ENCODE assay signal across 17 mouse cellular contexts in the genomic region with DNA sequence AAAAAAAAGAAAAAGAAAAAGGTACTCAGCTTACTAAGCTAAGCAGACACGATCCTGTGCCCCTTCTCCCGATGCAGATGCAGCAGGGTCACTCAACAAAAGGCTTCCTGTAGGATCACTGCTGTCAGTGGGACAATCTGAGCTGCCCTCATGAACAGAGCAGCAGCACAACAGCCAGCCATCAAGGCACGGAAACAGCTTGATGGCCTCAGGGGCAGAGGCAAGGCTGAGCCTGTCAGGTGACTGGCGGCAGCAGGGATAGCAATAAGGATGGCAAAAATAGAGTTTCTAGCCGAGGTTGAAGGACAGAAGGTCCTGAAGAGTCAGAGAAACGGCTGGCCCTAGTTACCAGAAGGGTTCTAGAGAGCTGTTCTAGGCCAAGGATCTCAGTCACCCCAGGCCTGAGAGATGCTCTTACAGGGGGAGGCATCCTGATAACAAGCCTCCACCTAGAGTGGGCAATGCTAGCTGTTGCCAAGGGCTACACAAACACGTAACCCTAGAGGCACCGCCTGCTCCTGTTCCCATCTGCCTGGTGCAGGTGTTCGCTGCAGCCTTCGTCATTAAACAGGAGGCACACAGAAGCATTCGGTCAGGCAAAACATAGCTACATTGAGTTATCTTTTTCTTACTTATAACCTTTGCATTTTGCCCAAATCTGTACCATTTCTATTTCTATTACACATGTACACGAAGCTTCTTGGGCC. TPM values are rescaled to one million over a fixed set of nuclear protein-coding genes. Genes with fewer than 3 reads are reported as not detected.
DNase-seq lines count a peak whose midpoint lies in the region; ATAC-seq and TF ChIP-seq lines count a peak whose summit lies in the region.
"Had no signal": no experiment of that assay in that cellular context is flagged by ENCODE, and none has a peak within 500 bp of the region (broad histone marks: within the 10 kb centered on the region; RNA-seq: fewer than 3 reads in every experiment).

No protein-coding gene starts in this region.

- H3K4me2 ChIP-seq in kidney, embryonic 15.5 days: no peak overlapping the region
- H3K4me2 ChIP-seq in embryonic facial prominence, embryonic 11.5 days (ENCODE audit: low read depth, low read length): no peak overlapping the region
- no peak overlapping the region for H3K4me2 ChIP-seq in hindbrain, postnatal 0 days (ENCODE audit: low read depth, low read length)
- H3K4me2 ChIP-seq: embryonic facial prominence, embryonic 13.5 days; heart, embryonic 13.5 days; lung, embryonic 15.5 days had no signal

- ATAC-seq in kidney, embryonic 15.5 days (replicated peaks; ENCODE audit: low FRiP score): 0 out of 2 replicates have a peak, but pooled peaks have one; percentile 44
- peak; percentile 32; the same call in 1 of the 2 replicates for ATAC-seq in embryonic facial prominence, embryonic 11.5 days (replicated peaks; ENCODE audit: insufficient number of reproducible peaks, low FRiP score, low TSS enrichment, low read depth)
- ATAC-seq in hindbrain, postnatal 0 days: peak; percentile 47; the same call in 1 of the 2 replicates
- ATAC-seq: CD4-positive, CD25-positive, alpha-beta regulatory T cell, adult 4 months had no signal

- intact Hi-C loops in left cerebral cortex, postnatal 25 days (cut with DNase I): loop anchor here (5.0 to 10.0 kb wide), 3 partner anchors 130 to 520 kb away; no protein-coding TSS in a partner anchor
- intact Hi-C loops in gastrocnemius, adult 2 months (cut with DNase I): loop anchor here (10.0 kb wide), 1 partner anchor 130 kb away; no protein-coding TSS in a partner anchor

- no peak for TF ChIP-seq POLR2A in ES-Bruce4 (IDR thresholded peaks at IDR 0.05; ENCODE audit: insufficient read depth, low read length)

- peaks cover 31% of the 10 kb centered on the region for H3K36me3 ChIP-seq in kidney, embryonic 15.5 days
- peaks cover 10% of the 10 kb centered on the region for H3K36me3 ChIP-seq in ES-Bruce4 (ENCODE audit: control insufficient read depth, insufficient read depth, low read length, poor library complexity, severe bottlenecking)
- H3K36me3 ChIP-seq in embryonic facial prominence, embryonic 11.5 days (replicated peaks; ENCODE audit: control insufficient read depth, insufficient read depth, low read depth, low read length): no peaks in the 10 kb centered on the region
- peaks cover 19% of the 10 kb centered on the region for H3K36me3 ChIP-seq in hindbrain, postnatal 0 days (ENCODE audit: insufficient read depth, low read length)

- no peaks in the 10 kb centered on the region for H3K9me3 ChIP-seq in kidney, embryonic 15.5 days (replicated peaks)
- H3K9me3 ChIP-seq in ES-Bruce4 (replicated peaks; ENCODE audit: control insufficient read depth, insufficient read depth, low read length, poor library complexity, severe bottlenecking): no peaks in the 10 kb centered on the region
- no peaks in the 10 kb centered on the region for H3K9me3 ChIP-seq in embryonic facial prominence, embryonic 11.5 days (replicated peaks; ENCODE audit: control insufficient read depth, low read length)
- H3K9me3 ChIP-seq in hindbrain, postnatal 0 days (ENCODE audit: low read length): no peaks in the 10 kb centered on the region
- H3K9me3 ChIP-seq: embryonic facial prominence, embryonic 13.5 days; heart, embryonic 13.5 days; lung, embryonic 15.5 days; megakaryocyte, embryonic 14.5 days had no signal

- H3K4me1 ChIP-seq in kidney, embryonic 15.5 days: peaks cover 11% of the 10 kb centered on the region
- peaks cover 2% of the 10 kb centered on the region for H3K4me1 ChIP-seq in ES-Bruce4 (ENCODE audit: control insufficient read depth, insufficient read depth, low read length)
- H3K4me1 ChIP-seq in embryonic facial prominence, embryonic 11.5 days (ENCODE audit: control insufficient read depth, insufficient read depth, low read length): no peaks in the 10 kb centered on the region; the same call in 1 of the 2 replicates
- no peaks in the 10 kb centered on the region for H3K4me1 ChIP-seq in hindbrain, postnatal 0 days (ENCODE audit: insufficient read depth, low read length)

- H3K27me3 ChIP-seq in kidney, embryonic 15.5 days: no peaks in the 10 kb centered on the region
- H3K27me3 ChIP-seq in ES-Bruce4 (ENCODE audit: control insufficient read depth, insufficient read depth, low read length, poor library complexity, severe bottlenecking): no peaks in the 10 kb centered on the region
- H3K27me3 ChIP-seq in embryonic facial prominence, embryonic 11.5 days (ENCODE audit: control insufficient read depth, insufficient read depth, low read length): no peaks in the 10 kb centered on the region
- no peaks in the 10 kb centered on the region for H3K27me3 ChIP-seq in hindbrain, postnatal 0 days (ENCODE audit: insufficient read depth, low read length)
- H3K27me3 ChIP-seq: embryonic facial prominence, embryonic 13.5 days; heart, embryonic 13.5 days; lung, embryonic 15.5 days; megakaryocyte, embryonic 14.5 days had no signal

- H3K4me3 ChIP-seq in kidney, embryonic 15.5 days (replicated peaks): no peak overlapping the region
- H3K4me3 ChIP-seq in ES-Bruce4 (ENCODE audit: low read depth, low read length): no peak overlapping the region
- H3K4me3 ChIP-seq in embryonic facial prominence, embryonic 11.5 days (ENCODE audit: low read depth, low read length): no peak overlapping the region
- H3K4me3 ChIP-seq in hindbrain, postnatal 0 days (ENCODE audit: low read length): no peak overlapping the region
- H3K4me3 ChIP-seq in gastrocnemius, adult 2 months: no peak overlapping the region
- H3K4me3 ChIP-seq: embryonic facial prominence, embryonic 13.5 days; heart, embryonic 13.5 days; lung, embryonic 15.5 days; megakaryocyte, embryonic 14.5 days had no signal

- 42% methylated on average over 12 of the region's 12 CpGs for WGBS in kidney, embryonic 15.5 days
- 55% methylated on average over 12 of the region's 12 CpGs for WGBS in embryonic facial prominence, embryonic 11.5 days
- WGBS in hindbrain, postnatal 0 days: 71% methylated on average over 12 of the region's 12 CpGs

- H3K27ac ChIP-seq in kidney, embryonic 15.5 days: no peak overlapping the region
- H3K27ac ChIP-seq in ES-Bruce4 (ENCODE audit: insufficient read depth, low read length): no peak overlapping the region
- H3K27ac ChIP-seq in embryonic facial prominence, embryonic 11.5 days (replicated peaks; ENCODE audit: low read depth, low read length): no peak overlapping the region
- H3K27ac ChIP-seq in hindbrain, postnatal 0 days: no peak overlapping the region
- H3K27ac ChIP-seq in gastrocnemius, adult 2 months: no peak overlapping the region
- H3K27ac ChIP-seq: embryonic facial prominence, embryonic 13.5 days; heart, embryonic 13.5 days; lung, embryonic 15.5 days had no signal

- no peak overlapping the region for H3K9ac ChIP-seq in kidney, embryonic 15.5 days
- H3K9ac ChIP-seq in ES-Bruce4 (ENCODE audit: low read depth, poor library complexity, severe bottlenecking): no peak overlapping the region
- no peak overlapping the region for H3K9ac ChIP-seq in embryonic facial prominence, embryonic 11.5 days (replicated peaks; ENCODE audit: low read length)
- no peak overlapping the region for H3K9ac ChIP-seq in hindbrain, postnatal 0 days (replicated peaks; ENCODE audit: low read length)
- H3K9ac ChIP-seq: embryonic facial prominence, embryonic 13.5 days; heart, embryonic 13.5 days; lung, embryonic 15.5 days had no signal

- peak; percentile 82 for TF ChIP-seq EP300 in ES-Bruce4 (IDR thresholded peaks at IDR 0.05; ENCODE audit: insufficient read depth, low read depth, low read length)

- no peak for TF ChIP-seq CTCF in ES-Bruce4 (IDR thresholded peaks at IDR 0.05; ENCODE audit: low read depth, low read length)
- no peak for TF ChIP-seq CTCF in hindbrain, postnatal 0 days (IDR thresholded peaks at IDR 0.05; ENCODE audit: low read depth)
- no peak for TF ChIP-seq CTCF in gastrocnemius, adult 2 months (IDR thresholded peaks at IDR 0.05)

- no peak for DNase-seq in kidney, postnatal 10 days
- no peak for DNase-seq in embryonic facial prominence, embryonic 11.5 days (ENCODE audit: low spot score)
- DNase-seq in hindbrain, postnatal 0 days (ENCODE audit: low spot score): no peak
- no peak for DNase-seq in left cerebral cortex, postnatal 25 days (ENCODE audit: low spot score in 2 of 2)
- no peak for DNase-seq in gastrocnemius, adult 2 months
- DNase-seq: adrenal gland, postnatal 25 days; gastrocnemius, postnatal 36 days; kidney, postnatal 25 days; right cerebral cortex, postnatal 14 days; thymus, adult 18-20 months had no signal

RNA-seq across cellular contexts. Expression of a gene that starts 17.3 kb away (rescaled TPM):
- polyA plus RNA-seq in kidney, embryonic 15.5 days (2015; fragmentation: Nextera tagmentation; extraction: Ambion mirVana): 23.7 and 28.0 TPM in 2 replicates
- 62.4 and 65.1 TPM in 2 replicates for polyA plus RNA-seq in ES-Bruce4 (2011; ENCODE audit: insufficient read depth, insufficient read length, low read depth, missing spikeins)
- polyA plus RNA-seq in embryonic facial prominence, embryonic 11.5 days (2014; fragmentation: Nextera tagmentation; extraction: Ambion mirVana): 8.6 and 9.5 TPM in 2 replicates
- total RNA-seq in hindbrain, postnatal 0 days (2014; rRNA removed): 15.1 and 15.4 TPM in 2 replicates
- polyA plus RNA-seq in hindbrain, postnatal 0 days (2015; fragmentation: Nextera tagmentation; extraction: Ambion mirVana): 22.8 and 23.1 TPM in 2 replicates
- 10 to 100 TPM; 39.2 to 52.9 TPM for total RNA-seq in left cerebral cortex, postnatal 25 days (2021)
- total RNA-seq in gastrocnemius, adult 2 months (2021): 10 to 100 TPM; 33.1 to 34.6 TPM
